Mouse (Mus musculus) kidney, postnatal 25 days (tissue): Measurements from ENCODE around the gene Klhl9.
A peak's percentile ranks its signal among the peaks of the same experiment; 100 is the strongest.

Experiments
- DNase-seq, 2 experiments: peaks; one replicate each; pipeline ENCODE4 v3.0.0; 2021; ENCODE audit warnings: mixed read lengths in 2 of 2

The Klhl9 gene

DNA sequence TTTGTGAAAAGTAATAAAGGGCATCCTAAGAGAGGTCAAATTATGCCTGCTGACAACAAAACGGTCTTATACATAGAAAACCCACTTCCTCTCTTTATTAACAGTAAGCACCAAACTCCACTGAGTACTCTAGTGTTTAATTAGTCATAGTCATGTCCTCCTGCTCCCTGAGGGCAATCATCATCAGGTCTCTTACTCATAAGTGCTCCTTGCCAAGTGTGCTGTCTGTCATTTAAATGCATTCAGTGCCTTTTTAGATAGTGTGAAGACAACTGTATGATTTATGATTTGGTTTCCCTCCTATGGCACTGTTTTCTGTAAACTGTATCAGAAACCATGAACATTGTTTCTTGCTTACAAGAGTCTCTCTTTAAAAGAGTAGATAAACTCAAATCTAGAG lies 8.0 kb downstream of the Klhl9 start:
- DNase-seq: no peak

DNA sequence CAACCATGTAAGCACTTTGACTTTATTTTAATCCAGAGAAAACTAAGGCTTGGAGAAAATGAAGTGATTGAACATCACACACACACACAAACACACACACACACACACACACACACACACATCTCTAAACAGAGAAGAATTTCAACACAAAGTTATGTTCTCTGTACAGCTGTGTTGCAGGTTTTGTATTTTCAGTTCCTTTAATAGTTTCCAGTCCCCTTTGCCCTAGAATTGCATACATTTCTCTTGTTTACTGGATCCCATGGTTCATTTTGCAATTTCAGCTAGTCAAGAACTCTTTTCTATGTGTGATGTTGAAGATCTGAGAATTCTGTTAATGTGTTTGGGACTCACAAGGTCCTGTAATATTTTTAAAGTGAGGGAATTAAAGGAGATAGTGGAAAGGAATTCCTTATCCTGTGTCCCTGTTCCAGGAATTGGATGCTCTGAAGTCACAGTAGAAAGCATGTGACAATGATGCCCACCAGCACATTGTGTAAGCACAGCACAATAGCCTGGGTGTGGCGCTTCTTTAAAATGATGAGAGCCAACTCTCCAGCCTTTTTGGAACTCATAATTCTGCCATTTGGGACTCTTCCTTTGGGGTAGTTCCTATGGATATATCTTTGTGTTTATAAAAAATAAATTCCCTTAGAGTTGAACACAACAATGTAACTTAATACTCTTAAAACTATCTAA lies 15.0 kb downstream of the Klhl9 start:
- DNase-seq: no peak

DNA sequence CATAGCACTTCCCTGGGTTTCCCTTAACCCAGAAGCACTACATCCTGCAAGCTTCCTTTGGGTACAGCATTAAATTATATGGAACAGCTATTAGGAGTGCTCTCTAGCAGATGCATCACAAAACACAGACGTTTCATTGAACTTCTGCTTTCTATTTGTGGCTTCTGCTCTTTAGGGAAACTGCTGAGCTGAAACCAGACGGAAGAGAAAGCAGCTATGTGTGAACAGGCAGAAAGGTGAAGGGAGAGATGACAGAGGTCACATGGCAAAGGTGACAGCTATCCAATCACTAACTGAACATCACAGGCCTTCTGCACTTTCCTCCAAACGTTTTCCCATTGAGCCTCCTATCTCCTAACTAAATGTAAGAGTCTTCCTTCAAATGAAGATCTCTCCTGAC lies 16.3 kb downstream of the Klhl9 start:
- DNase-seq: no peak

DNA sequence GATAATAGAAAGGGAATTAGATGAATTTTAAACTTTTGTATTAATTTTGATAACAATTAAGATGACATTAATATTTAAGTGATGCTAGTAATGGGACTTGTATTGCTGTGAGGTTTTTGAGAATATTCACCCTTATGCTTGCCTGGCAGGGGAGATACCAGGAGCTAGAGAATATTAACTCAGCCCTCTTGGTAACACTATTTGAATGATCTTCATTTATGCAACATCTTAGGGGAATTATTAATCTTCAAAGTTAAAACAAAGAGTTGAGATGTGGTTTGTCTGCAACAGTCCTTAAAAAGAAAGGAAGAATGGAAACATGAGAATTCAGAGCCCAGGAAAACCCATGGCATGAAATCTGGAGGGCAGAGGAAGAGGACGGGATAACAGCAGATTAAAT lies 23.0 kb downstream of the Klhl9 start:
- DNase-seq: no peak

DNA sequence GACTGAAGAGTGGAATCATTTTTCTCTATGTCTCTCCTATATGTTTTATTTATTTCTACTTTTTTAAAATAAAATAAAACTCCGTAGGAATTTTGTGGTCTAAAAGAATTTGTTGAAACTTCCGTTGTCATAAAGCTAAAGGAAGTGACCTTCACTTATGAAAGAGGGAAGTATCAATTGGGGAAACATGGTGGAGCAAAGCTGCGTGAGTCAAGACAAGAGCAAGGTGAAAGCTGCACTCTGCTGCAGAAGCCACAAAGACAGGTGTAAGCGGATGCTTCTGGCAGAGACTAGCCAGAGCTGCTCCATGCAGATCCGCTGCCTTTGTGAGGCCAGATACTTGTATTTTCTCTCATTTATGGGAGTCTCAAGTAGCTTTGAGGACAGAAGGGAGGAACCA lies 23.5 kb downstream of the Klhl9 start:
- DNase-seq: no peak

DNA sequence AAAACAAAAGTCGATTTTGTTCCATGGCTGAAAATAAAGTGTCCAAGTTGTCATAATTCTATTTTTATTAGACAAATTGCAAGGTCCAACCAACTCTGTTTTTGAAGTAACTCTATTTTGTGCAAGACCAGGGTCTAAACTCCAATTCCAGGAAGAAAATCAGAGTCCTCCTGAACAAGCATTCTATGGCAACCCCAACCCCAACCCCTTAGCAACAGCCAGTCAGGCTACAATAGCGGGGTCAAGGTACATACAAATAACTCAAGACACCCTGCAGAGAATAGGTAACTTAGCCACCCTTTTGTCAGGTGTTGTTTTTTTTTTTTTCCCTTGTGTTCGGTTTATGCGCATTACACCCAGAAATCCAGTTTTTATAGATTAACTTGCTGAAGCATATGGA lies 24.5 kb downstream of the Klhl9 start:
- DNase-seq: peak in 1 of 2 experiments; percentile 51

DNA sequence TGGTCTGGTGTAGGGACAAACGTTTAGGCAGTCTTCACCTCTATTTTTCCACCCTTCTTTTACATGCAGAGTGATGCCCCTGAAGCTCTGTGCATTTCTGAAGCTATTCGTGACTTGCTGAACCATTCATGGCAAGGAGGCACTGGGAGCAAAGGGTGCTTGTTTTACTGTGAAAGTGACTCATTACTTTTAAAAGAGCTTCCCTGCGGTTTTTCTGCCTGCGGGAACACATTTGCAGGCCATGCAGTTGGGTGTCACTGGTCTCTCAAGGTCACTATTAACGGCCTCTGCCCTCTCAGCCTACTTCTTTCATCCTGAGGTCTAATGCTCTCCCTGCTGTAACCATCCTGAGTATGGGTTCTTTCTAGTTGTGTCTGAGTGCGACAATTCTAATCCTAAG lies 25.2 kb downstream of the Klhl9 start:
- no peak for DNase-seq

DNA sequence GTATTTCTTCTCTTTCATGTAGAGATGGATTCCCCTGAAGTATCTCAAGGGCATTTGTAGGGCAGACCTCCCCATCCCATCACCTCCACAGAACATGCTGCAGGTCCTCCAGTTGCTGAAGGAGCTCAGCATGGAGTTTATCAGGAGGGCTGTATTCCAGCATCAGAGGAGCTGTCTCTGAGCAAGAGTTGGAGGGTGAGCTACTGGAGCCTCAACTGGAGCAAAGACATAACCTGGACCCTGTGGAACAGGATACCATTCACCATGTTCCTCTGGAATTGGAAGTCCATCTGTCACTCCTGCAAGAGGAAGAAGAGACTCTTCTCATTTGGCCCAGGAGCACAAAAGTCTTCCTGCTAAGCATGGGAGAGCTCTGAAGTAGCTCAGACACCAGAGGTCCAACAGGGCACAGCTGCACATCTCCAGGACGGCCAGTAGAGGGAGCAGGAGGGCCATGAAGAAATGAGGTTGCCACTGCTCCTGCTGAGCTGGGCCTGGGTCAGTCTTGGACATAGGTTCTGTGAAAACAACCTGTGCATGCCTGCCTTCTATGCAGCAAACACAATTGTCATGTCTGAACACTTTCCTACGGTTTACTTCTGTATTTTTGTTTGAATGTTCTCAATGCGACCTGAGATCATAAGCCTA lies 25.9 kb downstream of the Klhl9 start:
- peak; percentile 73 to 79 for DNase-seq

DNA sequence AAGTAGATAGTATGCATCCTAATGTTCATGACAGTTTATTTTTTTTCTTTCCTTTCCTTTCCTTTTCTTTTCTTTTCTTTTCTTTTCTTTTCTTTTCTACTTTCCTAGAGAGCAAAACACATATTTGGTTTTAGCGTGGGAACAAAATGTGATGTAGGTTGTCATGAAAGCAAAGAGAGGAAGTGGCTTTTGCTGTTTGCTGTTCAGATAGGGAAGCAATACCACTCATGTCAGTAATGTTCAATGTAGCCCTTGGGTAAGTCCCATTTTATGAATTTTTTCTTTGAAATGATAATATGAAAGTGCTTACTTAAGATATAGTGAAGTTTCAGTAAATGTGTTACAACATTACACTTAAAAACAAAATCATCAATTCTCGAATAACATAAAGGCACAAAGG lies 28.9 kb downstream of the Klhl9 start:
- DNase-seq: no peak

DNA sequence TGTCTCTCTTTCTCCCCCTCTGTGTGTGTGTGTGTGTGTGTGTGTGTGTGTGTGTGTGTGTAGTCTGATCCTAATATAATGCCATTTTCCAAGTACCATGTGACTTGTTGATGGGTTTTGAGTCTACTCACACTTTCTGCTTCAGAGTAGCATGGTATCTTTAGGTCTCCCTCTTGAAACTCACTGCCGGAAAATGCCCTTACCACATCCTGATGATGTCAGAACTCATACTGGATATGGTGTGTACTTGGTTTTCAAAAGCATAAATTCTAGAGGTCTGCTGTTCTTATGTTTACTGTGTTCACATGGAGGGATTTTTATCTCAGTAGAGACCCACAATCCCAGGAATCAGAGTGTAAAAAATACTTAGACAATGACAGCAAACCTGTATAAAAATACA lies 29.7 kb downstream of the Klhl9 start:
- DNase-seq: no peak

DNA sequence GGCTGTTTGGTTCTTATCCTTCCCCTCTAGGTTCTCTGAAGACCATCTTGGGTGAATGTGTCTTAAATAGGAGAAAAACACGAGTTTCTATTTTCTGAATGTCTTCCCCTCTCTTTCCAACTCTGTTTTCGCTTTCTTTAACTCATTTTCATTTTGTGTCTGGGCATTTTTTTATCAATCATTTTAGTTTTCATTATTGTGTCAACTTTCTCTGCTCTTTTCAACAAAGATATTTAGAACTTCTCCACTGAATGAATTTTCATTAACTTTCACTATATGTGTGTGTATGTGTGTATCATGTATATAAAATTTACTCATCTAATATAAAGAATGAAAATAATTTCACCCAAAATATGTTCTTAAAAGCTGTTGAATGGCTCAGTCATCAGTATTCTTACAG lies 31.0 kb downstream of the Klhl9 start, which contains the start of gene Ifnab:
Ifnab (minus strand) TSS at position 101 of the 400 bp plus-strand sequence.
- no peak for DNase-seq

DNA sequence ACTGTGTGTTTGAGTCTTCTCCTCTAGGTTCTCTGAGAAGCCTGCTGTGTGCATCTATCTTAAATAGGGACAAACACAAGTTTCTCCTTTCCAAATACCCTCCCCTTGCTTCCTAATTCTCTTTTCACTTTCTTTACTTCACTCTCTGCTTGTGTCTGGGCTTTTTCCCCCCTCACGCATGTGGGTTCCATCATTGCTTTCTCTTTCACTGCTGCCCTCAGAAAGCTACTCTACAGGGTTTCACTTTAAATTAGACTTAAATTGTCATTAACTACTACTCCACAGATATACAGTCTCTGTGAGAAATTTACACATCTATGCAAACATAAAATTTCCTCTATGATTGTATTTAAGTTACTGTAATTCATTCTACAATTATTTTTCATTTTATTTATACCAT lies 38.5 kb downstream of the Klhl9 start, which contains the start of gene Ifna2:
Ifna2 (minus strand) TSS at position 101 of the 400 bp plus-strand sequence.
- no peak for DNase-seq

DNA sequence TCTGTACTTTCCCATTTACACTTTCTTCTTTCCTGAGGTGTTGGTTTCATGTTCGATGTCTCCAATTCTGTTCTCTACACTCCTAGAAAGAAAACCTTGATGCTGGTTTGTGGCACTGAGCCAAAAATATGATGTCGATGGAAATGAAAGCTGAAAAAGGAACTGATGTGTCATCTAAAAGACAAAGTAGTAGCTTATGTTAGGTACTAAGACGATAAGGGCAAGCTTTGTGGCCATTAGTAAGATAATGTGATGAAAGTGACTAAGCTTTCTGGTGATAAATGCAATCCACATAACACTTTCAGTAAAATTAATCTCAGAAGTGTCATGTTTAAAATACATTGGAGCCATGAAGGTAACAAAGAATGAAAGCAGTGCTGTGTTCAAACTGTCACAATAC lies 40.9 kb downstream of the Klhl9 start:
- no peak for DNase-seq

DNA sequence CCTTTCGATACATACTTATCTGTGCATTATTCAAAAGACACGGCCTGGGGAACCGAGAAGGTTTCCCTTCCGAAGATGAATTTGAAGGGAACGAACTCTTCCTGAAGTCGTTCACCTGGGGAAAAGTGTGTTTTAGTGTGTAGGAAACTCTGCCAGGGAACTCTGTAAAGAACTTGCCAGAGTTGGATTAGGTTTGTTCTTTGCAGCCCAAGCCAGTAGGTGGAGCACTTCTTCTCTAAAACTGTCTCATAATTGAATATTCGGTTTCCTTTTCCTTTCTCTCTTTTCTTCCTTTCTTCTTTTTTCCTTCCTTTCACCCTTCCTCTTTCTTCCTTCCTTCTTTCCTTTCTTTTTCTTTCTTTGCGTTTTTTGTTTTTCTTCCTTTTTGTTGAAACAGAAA lies 41.9 kb downstream of the Klhl9 start:
- DNase-seq: peak in 1 of 2 experiments; percentile 47

DNA sequence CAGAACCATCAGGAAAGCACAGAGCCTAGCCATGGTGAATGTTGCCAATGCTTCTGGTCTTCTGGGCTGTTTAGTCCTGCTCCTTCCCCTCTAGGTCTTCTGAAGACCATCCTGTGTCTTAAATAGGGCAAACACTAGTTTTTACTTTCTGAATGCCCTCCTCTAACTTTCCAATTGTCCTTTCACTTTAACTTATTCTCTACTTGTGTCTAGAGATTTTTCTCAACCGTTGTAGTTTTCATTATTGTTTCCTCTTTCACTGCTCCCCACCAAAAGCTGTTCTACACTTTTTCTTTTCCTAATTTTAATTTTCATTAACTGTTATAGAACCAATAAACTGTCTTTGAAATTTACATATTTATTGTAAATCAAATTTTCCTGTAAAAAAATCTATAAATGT lies 45.4 kb downstream of the Klhl9 start, which contains the start of gene Ifna16:
Ifna16 (minus strand) TSS at position 101 of the 400 bp plus-strand sequence.
- no peak for DNase-seq
